Mouse (Mus musculus) cerebellum, postnatal 14 days (tissue): ENCODE measurements around the gene Mcm6.
A peak's percentile ranks its signal among the peaks of the same experiment; 100 is the strongest.
"Not testable (repeated sequence)": the region's sequence is repeated elsewhere in the genome, so short reads cannot be mapped to it uniquely, and the experiment has no call there.

ENCODE experiments used
- DNase-seq, 2 experiments: peaks; one replicate each; pipeline ENCODE4 v3.0.0; 2021; ENCODE audit warnings: mixed read lengths in 2 of 2

Gene Mcm6

GRCm38 (mm10) chr1:128328218-128328617 is 31.2 kb downstream of the Mcm6 start, which contains the start of gene Lct:
TSS of gene Lct (minus strand) at chr1:128328318.
- DNase-seq = no peak

DNA sequence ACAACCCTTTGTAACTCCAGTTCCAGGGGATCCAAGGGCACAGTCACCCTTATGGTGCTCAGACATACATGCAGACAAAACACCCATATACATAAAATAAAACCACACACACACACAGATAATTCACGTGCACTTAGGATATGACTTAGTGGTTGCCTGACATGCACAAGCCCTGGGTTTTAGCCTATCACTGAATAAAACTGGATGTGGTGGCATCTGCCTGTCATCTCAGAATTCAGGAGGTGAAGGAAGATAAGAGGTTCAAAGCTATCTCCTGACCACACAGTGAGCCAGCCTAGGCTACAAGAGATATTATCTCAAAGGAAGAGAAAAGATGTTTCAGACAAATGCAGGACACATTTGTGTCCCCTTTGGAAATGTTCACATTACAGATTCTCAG is 32.3 kb downstream of the Mcm6 start:
- no peak for DNase-seq

DNA sequence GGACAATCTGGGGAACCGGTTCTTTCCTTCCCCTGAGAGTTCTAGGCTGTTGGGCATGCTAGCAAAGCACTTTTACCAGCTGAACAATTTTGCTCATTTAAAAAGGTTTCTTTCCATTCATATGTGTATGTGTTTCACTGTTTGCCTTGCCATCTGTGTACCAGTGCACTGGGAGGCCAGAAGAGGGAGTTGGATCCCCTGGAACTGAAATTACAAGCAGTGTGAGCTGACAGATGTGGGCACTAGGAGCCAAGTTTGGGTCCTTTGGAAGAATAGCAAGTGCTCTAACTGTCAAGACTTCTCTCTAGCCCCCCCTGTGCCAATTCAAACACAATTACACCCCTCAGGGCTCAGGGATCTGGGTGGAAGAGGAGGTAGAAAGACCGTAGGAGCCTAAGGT is 34.7 kb downstream of the Mcm6 start:
- DNase-seq = no peak

DNA sequence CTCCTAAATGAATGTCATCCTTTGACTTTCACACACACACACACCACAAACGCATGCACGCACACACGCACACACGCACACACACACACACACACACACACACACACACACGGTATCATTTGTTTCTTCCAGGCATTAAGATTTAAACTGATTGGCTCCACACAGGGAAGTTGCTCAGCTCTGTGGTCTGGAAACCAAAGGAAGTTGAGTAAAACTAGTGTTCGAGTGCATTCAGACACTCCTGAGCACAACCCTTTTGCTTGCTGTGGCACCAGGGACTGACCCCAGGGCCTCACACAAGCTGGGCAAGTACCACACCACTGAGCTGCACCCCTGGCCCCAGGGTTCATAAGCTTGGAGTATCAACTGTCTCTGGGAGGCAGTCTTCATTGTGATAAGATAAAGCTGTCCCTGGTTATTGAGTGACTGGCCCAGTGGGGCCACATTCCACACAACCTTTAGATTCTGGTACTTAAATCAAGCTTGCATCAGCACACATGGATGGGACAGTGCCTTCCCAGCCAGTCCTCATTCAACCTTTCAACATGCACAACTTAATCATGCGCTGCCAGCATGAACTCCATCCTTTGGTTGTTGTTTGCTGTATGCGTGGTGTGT is 36.3 kb downstream of the Mcm6 start:
- no peak for DNase-seq

DNA sequence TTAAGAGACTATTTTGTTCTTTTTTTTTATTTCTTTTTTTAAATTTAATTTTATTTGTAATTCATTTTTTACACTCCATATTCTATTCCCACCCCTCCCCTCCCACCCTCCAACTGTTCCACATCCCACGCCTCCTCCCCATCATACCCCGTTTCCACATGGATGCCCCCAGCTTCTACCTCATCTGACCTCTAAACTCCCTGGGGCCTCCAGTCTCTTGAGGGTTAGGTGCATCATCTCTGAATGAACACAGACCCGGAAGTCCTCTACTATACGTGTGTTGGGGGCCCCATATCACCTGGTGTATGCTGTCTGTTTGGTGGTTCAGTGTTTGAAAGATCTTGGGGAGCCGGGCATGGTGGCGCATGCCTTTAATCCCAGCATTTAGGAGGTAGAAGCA is 40.2 kb downstream of the Mcm6 start:
- not testable (repeated sequence) for DNase-seq

DNA sequence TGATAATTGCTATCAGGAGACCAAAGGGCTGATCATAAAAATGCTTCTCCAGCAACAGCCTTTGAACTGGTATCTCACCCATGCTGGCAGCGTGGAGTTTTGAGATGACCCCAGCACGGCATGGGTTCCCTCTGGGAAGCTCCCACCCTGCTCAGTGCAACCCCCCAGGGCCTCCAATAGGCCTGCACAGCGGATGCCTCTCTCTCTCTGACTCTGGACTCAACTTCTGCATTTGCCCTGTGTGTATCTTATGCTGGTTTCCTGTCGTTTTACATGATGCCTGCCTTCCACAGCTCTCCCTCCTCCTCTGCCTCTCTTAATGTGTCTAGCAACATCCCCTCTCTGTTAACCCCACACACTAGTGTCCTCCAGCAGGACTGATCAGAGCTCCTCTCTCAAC is 44.8 kb downstream of the Mcm6 start:
- no peak for DNase-seq

GRCm38 (mm10) chr1:128309043-128309442 is 50.4 kb downstream of the Mcm6 start:
- peak in 1 of 2 experiments; percentile 53 for DNase-seq

DNA sequence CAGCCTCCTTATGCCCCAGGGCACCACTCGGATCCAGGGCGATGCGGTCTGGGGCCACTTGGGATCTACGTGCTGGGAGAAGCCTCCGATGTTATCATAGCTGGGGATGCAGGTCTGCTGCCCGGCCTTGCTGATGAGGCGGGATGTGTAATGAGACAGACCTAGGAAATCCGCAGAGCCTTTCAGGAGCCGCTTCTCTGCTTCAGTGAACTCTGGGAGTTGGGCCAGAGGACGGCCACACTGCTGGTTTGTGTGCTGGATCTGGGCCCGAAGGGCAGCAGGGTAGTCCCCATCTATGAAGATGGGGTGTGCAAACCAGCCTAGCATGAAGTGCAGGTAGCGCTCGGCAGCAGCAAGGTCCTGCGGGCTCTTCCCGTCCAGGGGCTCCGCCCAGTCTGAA is 55.6 kb downstream of the Mcm6 start:
- peak; percentile 98 for DNase-seq

DNA sequence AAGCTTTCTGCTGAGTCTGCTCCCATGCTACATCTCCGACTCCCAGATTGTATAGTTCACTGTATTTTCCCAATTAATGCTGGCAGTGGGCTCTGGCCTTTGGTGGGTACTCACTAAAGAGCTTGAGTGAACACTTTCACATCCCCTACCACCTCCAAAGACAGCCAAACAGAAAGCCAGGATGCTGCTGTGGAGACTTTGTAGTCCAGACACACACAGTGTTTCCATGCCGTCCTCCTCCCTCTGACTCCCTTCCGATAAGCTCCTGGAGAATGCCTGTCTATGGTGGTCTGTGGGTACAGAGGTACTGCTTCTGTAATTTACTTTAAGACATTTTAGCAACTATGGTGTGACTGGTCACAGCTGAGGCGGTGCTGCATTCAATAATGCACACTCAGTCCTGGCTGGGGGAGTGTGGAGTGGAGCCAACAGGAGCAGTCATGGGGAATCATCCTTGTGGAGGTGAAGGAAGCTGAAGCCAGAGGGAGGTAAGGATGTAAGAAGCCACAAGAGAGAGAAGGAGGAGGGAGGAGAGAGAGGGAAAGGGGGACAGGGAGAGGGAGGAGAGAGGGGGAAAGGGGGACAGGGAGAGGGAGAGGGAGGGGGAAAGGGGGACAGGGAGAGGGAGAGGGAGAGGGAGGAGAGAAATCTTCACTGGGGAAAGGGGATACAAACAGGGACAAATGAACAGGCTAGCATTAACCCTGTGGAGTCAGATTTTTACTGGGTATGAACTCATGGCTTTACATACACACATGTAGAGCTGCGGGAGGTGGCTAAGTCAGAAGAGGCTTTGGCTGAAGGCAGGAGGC is 63.5 kb downstream of the Mcm6 start:
- DNase-seq = peak in 1 of 2 experiments; percentile 47

GRCm38 (mm10) chr1:128295296-128295695 is 64.2 kb downstream of the Mcm6 start:
- no peak for DNase-seq

- peak; percentile 74 to 77 for DNase-seq
Observed at GRCm38 (mm10) chr1:128293524-128293923, 65.9 kb downstream of the Mcm6 start.

DNA sequence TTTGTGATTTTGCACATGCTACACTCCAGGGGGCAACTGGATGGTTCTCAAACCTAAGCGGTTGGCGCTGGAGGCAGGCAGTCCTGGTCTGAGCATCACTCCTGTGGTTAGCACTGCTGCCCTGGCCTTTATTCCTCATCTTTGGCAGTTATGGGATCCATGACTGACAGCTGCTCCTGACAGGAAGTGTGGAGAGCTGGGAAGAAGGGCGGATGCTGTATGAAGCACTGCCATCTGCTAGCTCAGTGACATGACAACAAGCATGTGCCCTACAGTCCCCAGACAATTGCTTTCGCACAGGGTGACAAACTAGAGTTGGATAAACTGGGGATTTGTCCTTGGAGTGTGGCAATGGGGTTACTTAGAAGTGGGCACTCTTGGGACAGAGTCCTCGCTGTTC is 69.2 kb downstream of the Mcm6 start:
- peak; percentile 37 to 47 for DNase-seq

DNA sequence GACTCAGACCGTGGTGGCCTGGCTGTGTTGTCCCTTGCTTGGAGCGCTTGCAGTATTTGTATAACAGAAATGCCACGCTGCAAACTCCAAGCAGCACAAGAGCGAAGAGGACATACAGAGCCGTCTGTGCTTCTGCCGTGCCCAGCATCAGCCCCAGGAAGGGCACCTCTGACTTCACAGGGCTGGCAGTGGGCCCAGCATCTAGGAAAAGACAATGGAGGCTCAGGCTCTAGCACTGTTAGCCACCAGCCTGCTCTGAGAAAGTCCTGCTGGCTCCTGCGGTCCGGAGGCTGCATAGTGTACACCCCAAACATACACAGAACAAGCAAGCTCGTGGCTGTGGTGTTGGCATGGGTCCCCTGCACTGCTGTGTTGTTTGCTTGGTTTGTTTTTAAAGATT is 74.3 kb downstream of the Mcm6 start:
- no peak for DNase-seq

DNA sequence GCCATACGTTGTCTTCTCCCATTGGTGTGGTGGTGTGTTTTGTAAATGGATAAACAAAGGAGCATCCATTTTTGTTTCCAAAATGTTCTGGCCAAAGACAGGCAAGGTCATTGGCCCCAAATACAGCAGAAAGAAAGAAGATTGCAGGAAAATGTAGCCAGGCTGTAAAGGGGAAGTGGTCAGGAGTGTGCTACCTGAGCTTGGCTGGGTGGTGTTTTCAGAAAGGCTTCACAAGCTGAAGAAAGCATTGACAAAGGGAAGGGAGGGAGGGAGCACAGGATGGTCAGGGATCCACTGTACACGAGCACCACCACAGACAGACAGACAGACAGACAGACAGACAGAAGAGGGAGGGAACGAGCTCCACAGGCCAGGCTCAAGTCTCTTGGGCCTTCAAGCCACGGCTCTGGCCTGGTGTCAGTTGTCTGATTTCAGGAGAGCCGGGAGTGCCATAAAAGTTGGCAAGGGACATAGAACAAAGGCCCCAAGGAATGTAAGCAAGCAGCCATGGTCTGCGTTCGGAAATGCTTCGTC is 75.2 kb downstream of the Mcm6 start:
- DNase-seq = no peak

GRCm38 (mm10) chr1:128282924-128283323 is 76.5 kb downstream of the Mcm6 start:
- no peak for DNase-seq

DNA sequence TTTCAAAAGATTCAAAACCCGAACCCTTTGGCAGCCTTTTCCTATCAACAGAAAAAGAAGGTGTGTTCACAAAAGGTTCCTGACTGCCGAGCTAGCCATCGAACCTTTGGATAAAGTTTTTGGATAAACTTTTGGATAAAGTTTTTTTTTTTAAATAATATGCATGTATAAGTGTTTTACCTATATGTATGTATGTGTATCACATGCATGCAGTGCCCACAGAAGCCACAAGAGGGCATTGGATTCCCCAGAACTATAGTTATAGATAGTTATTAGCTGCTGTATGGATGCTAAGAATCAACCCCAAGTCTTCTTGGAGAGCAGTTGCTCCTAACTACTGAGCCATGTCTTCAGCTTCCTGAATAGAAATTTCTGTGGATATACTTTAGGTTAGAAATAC is 77.7 kb downstream of the Mcm6 start:
- DNase-seq = no peak
